Mouse (Mus musculus): Measurements from ENCODE around the gene Mrpl11. TPM values are rescaled to one million over a fixed set of nuclear protein-coding genes. Genes with fewer than 3 reads are reported as not detected.
"Not testable (repeated sequence)": the region's sequence is repeated elsewhere in the genome, so short reads cannot be mapped to it uniquely, and the experiment has no call there.

Mrpl11 gene
- total RNA-seq, 1 experiment = 102 TPM

- peaks cover 0 to 2% of the 10 kb centered on the region in 2 experiments; a peak in 1 of 4 replicates for H3K4me1 ChIP-seq (ENCODE audit: control insufficient read depth in 2 of 2, insufficient read depth in 2 of 2, low read length in 2 of 2, poor library complexity in 1 of 2)
- H3K27ac ChIP-seq (ENCODE audit: insufficient read depth, low read depth, low read length, poor library complexity, severe bottlenecking) = no peak overlapping the region; the same call in 1 of the 2 replicates
- H3K4me3 ChIP-seq (ENCODE audit: insufficient read depth in 1 of 2, low read depth in 1 of 2, low read length in 2 of 2, poor library complexity in 1 of 2, severe bottlenecking in 1 of 2) = no peak overlapping the region
- no peaks in the 10 kb centered on the region for H3K36me3 ChIP-seq (ENCODE audit: control insufficient read depth, insufficient read depth, low read length, poor library complexity, severe bottlenecking)
- in situ Hi-C loops (cut with MboI; ENCODE audit: low sequenced_read_pairs in 2 of 2, unreplicated experiment in 2 of 2) = no loop called here
- TF ChIP-seq HCFC1 (IDR thresholded peaks at IDR 0.05; ENCODE audit: borderline replicate concordance, insufficient read depth, low read length) (no peak), ZC3H11A (IDR thresholded peaks at IDR 0.05; ENCODE audit: borderline replicate concordance, low read depth, low read length) (no peak), MAFK (IDR thresholded peaks at IDR 0.05; ENCODE audit: insufficient read depth, low read depth, low read length) (no peak)
- no peak for DNase-seq (ENCODE audit: low read depth, low spot score)
- H3K9me3 ChIP-seq (ENCODE audit: control insufficient read depth, insufficient read depth, low read depth, low read length) = no peaks in the 10 kb centered on the region
- H3K9ac ChIP-seq (ENCODE audit: insufficient read depth, low read depth, low read length, poor library complexity, severe bottlenecking) = no peak overlapping the region
Observed at GRCm38 (mm10) chr19:4937444-4938310, 24.3 kb upstream of the Mrpl11 start.

GRCm38 (mm10) chr19:4942551-4943252 lies 19.2 kb upstream of the Mrpl11 start, which contains the start of gene Peli3:
Gene Peli3, minus strand, starts transcription at chr19:4943127.
- no peaks in the 10 kb centered on the region for H3K9me3 ChIP-seq (ENCODE audit: control insufficient read depth, insufficient read depth, low read depth, low read length)
- H3K4me3 ChIP-seq (ENCODE audit: insufficient read depth in 1 of 2, low read depth in 1 of 2, low read length in 2 of 2, poor library complexity in 1 of 2, severe bottlenecking in 1 of 2) = peak within 1 kb of the TSS; percentile 88 to 93
- H3K9ac ChIP-seq (ENCODE audit: insufficient read depth, low read depth, low read length, poor library complexity, severe bottlenecking) = peak within 1 kb of the TSS; percentile 66
- in situ Hi-C loops (cut with MboI; ENCODE audit: low sequenced_read_pairs in 2 of 2, unreplicated experiment in 2 of 2) = no loop called here
- H3K36me3 ChIP-seq (ENCODE audit: control insufficient read depth, insufficient read depth, low read length, poor library complexity, severe bottlenecking) = no peaks in the 10 kb centered on the region
- H3K4me1 ChIP-seq (ENCODE audit: control insufficient read depth in 2 of 2, insufficient read depth in 2 of 2, low read length in 2 of 2, poor library complexity in 1 of 2) = peaks cover 7 to 19% of the 10 kb centered on the region in 2 experiments; a peak in 3 of 4 replicates
- DNase-seq (ENCODE audit: low read depth, low spot score) = peak; percentile 76
- no peak within 1 kb of the TSS for H3K27ac ChIP-seq (ENCODE audit: insufficient read depth, low read depth, low read length, poor library complexity, severe bottlenecking)
- no peak for TF ChIP-seq HCFC1 (IDR thresholded peaks at IDR 0.05; ENCODE audit: borderline replicate concordance, insufficient read depth, low read length)
- no peak for TF ChIP-seq CHD2 (IDR thresholded peaks at IDR 0.05; ENCODE audit: low read depth, low read length)
- TF ChIP-seq MAFK (IDR thresholded peaks at IDR 0.05; ENCODE audit: insufficient read depth, low read depth, low read length) = no peak
- no peak for TF ChIP-seq ZC3H11A (IDR thresholded peaks at IDR 0.05; ENCODE audit: borderline replicate concordance, low read depth, low read length)
- TF ChIP-seq ZNF384 (IDR thresholded peaks at IDR 0.05; ENCODE audit: low read depth, low read length) = no peak

GRCm38 (mm10) chr19:4943253-4943588 lies 18.7 kb upstream of the Mrpl11 start:
- Histone ChIP-seq H3K9me3 (ENCODE audit: control insufficient read depth, insufficient read depth, low read depth, low read length) (no peaks in the 10 kb centered on the region), H3K36me3 (ENCODE audit: control insufficient read depth, insufficient read depth, low read length, poor library complexity, severe bottlenecking) (no peaks in the 10 kb centered on the region), H3K9ac (ENCODE audit: insufficient read depth, low read depth, low read length, poor library complexity, severe bottlenecking) (peak overlapping the region; percentile 30; the same call in 1 of the 2 replicates), H3K27ac (ENCODE audit: insufficient read depth, low read depth, low read length, poor library complexity, severe bottlenecking) (no peak overlapping the region), H3K4me3 (ENCODE audit: insufficient read depth in 1 of 2, low read depth in 1 of 2, low read length in 2 of 2, poor library complexity in 1 of 2, severe bottlenecking in 1 of 2) (peak overlapping the region; percentile 88 to 93), H3K4me1 (ENCODE audit: control insufficient read depth in 2 of 2, insufficient read depth in 2 of 2, low read length in 2 of 2, poor library complexity in 1 of 2) (peaks cover 7 to 19% of the 10 kb centered on the region in 2 experiments; a peak in 3 of 4 replicates)
- no peak for DNase-seq (ENCODE audit: low read depth, low spot score)
- in situ Hi-C loops (cut with MboI; ENCODE audit: low sequenced_read_pairs in 2 of 2, unreplicated experiment in 2 of 2) = no loop called here
- TF ChIP-seq ZNF384 (IDR thresholded peaks at IDR 0.05; ENCODE audit: low read depth, low read length) = no peak
- TF ChIP-seq HCFC1 (IDR thresholded peaks at IDR 0.05; ENCODE audit: borderline replicate concordance, insufficient read depth, low read length) = no peak
- TF ChIP-seq CHD2 (IDR thresholded peaks at IDR 0.05; ENCODE audit: low read depth, low read length) = no peak
- no peak for TF ChIP-seq MAFK (IDR thresholded peaks at IDR 0.05; ENCODE audit: insufficient read depth, low read depth, low read length)
- TF ChIP-seq ZC3H11A (IDR thresholded peaks at IDR 0.05; ENCODE audit: borderline replicate concordance, low read depth, low read length) = no peak

- Histone ChIP-seq H3K4me1 (ENCODE audit: control insufficient read depth in 2 of 2, insufficient read depth in 2 of 2, low read length in 2 of 2, poor library complexity in 1 of 2) (peaks cover 7 to 19% of the 10 kb centered on the region in 2 experiments; a peak in 3 of 4 replicates), H3K36me3 (ENCODE audit: control insufficient read depth, insufficient read depth, low read length, poor library complexity, severe bottlenecking) (no peaks in the 10 kb centered on the region), H3K4me3 (ENCODE audit: insufficient read depth in 1 of 2, low read depth in 1 of 2, low read length in 2 of 2, poor library complexity in 1 of 2, severe bottlenecking in 1 of 2) (peak overlapping the region in 1 of 2 experiments; percentile 36; a peak in 1 of 4 replicates), H3K9me3 (ENCODE audit: control insufficient read depth, insufficient read depth, low read depth, low read length) (no peaks in the 10 kb centered on the region), H3K27ac (ENCODE audit: insufficient read depth, low read depth, low read length, poor library complexity, severe bottlenecking) (0 out of 2 replicates have a peak overlapping the region, but pooled peaks have one; percentile 56), H3K9ac (ENCODE audit: insufficient read depth, low read depth, low read length, poor library complexity, severe bottlenecking) (no peak overlapping the region)
- no peak for TF ChIP-seq ZC3H11A (IDR thresholded peaks at IDR 0.05; ENCODE audit: borderline replicate concordance, low read depth, low read length)
- TF ChIP-seq CHD2 (IDR thresholded peaks at IDR 0.05; ENCODE audit: low read depth, low read length) = no peak
- no peak for TF ChIP-seq MAFK (IDR thresholded peaks at IDR 0.05; ENCODE audit: insufficient read depth, low read depth, low read length)
- no peak for TF ChIP-seq ZNF384 (IDR thresholded peaks at IDR 0.05; ENCODE audit: low read depth, low read length)
- TF ChIP-seq HCFC1 (IDR thresholded peaks at IDR 0.05; ENCODE audit: borderline replicate concordance, insufficient read depth, low read length) = no peak
- no peak for DNase-seq (ENCODE audit: low read depth, low spot score)
- in situ Hi-C loops (cut with MboI; ENCODE audit: low sequenced_read_pairs in 2 of 2, unreplicated experiment in 2 of 2) = no loop called here
Observed at GRCm38 (mm10) chr19:4945540-4945939, 16.4 kb upstream of the Mrpl11 start.

- H3K9me3 ChIP-seq (ENCODE audit: control insufficient read depth, insufficient read depth, low read depth, low read length); H3K4me3 ChIP-seq (ENCODE audit: insufficient read depth in 1 of 2, low read depth in 1 of 2, low read length in 2 of 2, poor library complexity in 1 of 2, severe bottlenecking in 1 of 2); H3K9ac ChIP-seq (ENCODE audit: insufficient read depth, low read depth, low read length, poor library complexity, severe bottlenecking); in situ Hi-C loops (cut with MboI; ENCODE audit: low sequenced_read_pairs in 2 of 2, unreplicated experiment in 2 of 2); DNase-seq (ENCODE audit: low read depth, low spot score); H3K36me3 ChIP-seq (ENCODE audit: control insufficient read depth, insufficient read depth, low read length, poor library complexity, severe bottlenecking): not testable (repeated sequence)
- peak overlapping the region; percentile 49 for H3K27ac ChIP-seq (ENCODE audit: insufficient read depth, low read depth, low read length, poor library complexity, severe bottlenecking)
- H3K4me1 ChIP-seq (ENCODE audit: control insufficient read depth in 2 of 2, insufficient read depth in 2 of 2, low read length in 2 of 2, poor library complexity in 1 of 2) = peaks cover 7 to 15% of the 10 kb centered on the region in 2 experiments; a peak in 3 of 4 replicates
Observed at GRCm38 (mm10) chr19:4948641-4949040, 13.3 kb upstream of the Mrpl11 start.
